9 mouse cellular contexts compared by ENCODE assay signal in genomic region chr9:64024976-64025375, GRCm38 (mm10). TPM values are rescaled to one million over a fixed set of nuclear protein-coding genes. Genes with fewer than 3 reads are reported as not detected.
DNase-seq lines count a peak whose midpoint lies in the region; ATAC-seq and TF ChIP-seq lines count a peak whose summit lies in the region.
"Had no signal": no experiment of that assay in that cellular context is flagged by ENCODE, and none has a peak within 500 bp of the region (broad histone marks: within the 10 kb centered on the region; RNA-seq: fewer than 3 reads in every experiment).

No protein-coding gene starts in this region.

- no peak for TF ChIP-seq POLR2A in brain, embryonic 14.5 days (IDR thresholded peaks at IDR 0.05; ENCODE audit: borderline replicate concordance, extremely low read depth, insufficient read depth, insufficient read length, poor library complexity, severe bottlenecking)

- H3K36me3 ChIP-seq in hindbrain, postnatal 0 days (ENCODE audit: insufficient read depth, low read length) = no peaks in the 10 kb centered on the region
- H3K36me3 ChIP-seq in hindbrain, embryonic 12.5 days = no peaks in the 10 kb centered on the region
- no peaks in the 10 kb centered on the region for H3K36me3 ChIP-seq in limb, embryonic 10.5 days

- peaks cover 9% of the 10 kb centered on the region; the same call in 1 of the 2 replicates for H3K4me1 ChIP-seq in hindbrain, postnatal 0 days (ENCODE audit: insufficient read depth, low read length)
- peaks cover 28% of the 10 kb centered on the region for H3K4me1 ChIP-seq in hindbrain, embryonic 12.5 days
- H3K4me1 ChIP-seq in limb, embryonic 10.5 days = peaks cover 51% of the 10 kb centered on the region

- TF ChIP-seq CTCF in hindbrain, postnatal 0 days (IDR thresholded peaks at IDR 0.05; ENCODE audit: low read depth) = peak; percentile 40; the same call in 1 of the 2 replicates
- peak; percentile 22; the same call in 1 of the 2 replicates for TF ChIP-seq CTCF in brain, embryonic 14.5 days (IDR thresholded peaks at IDR 0.05; ENCODE audit: borderline replicate concordance, extremely low read depth, insufficient read depth, insufficient read length)

- H3K9me3 ChIP-seq in hindbrain, postnatal 0 days (ENCODE audit: low read length) = no peaks in the 10 kb centered on the region
- no peaks in the 10 kb centered on the region for H3K9me3 ChIP-seq in hindbrain, embryonic 12.5 days (replicated peaks)
- H3K9me3 ChIP-seq in limb, embryonic 10.5 days (replicated peaks) = no peaks in the 10 kb centered on the region

- ATAC-seq in hindbrain, postnatal 0 days = no peak
- ATAC-seq in hindbrain, embryonic 12.5 days (ENCODE audit: low FRiP score) = no peak

- intact Hi-C loops in left cerebral cortex, postnatal 4 days (cut with DNase I) = loop anchor here (2.0 kb wide), 1 partner anchor 64 kb away; no protein-coding TSS in a partner anchor

- H3K9ac ChIP-seq in hindbrain, postnatal 0 days (replicated peaks; ENCODE audit: low read length) = no peak overlapping the region
- H3K9ac ChIP-seq in hindbrain, embryonic 12.5 days = no peak overlapping the region

- no peak for DNase-seq in hindbrain, postnatal 0 days (ENCODE audit: low spot score)
- DNase-seq in 416B (ENCODE audit: low read depth) = peak; percentile 25
- no peak for DNase-seq in brain, embryonic 14.5 days (ENCODE audit: low read depth)
- DNase-seq in limb, embryonic 10.5 days (ENCODE audit: low spot score) = no peak
- DNase-seq in left cerebral cortex, postnatal 4 days = no peak
- no peak for DNase-seq in spleen, adult 18-20 months
- DNase-seq in cerebellum, adult 9-11 months = no peak
- DNase-seq: right cerebral cortex, postnatal 25 days had no signal

- 45% methylated on average over 2 of the region's 2 CpGs for WGBS in hindbrain, postnatal 0 days
- 34% methylated on average over 2 of the region's 2 CpGs for WGBS in hindbrain, embryonic 12.5 days
- WGBS in limb, embryonic 10.5 days = 35% methylated on average over 2 of the region's 2 CpGs

- no peak overlapping the region for H3K27ac ChIP-seq in hindbrain, postnatal 0 days
- H3K27ac ChIP-seq in hindbrain, embryonic 12.5 days = no peak overlapping the region
- H3K27ac ChIP-seq in limb, embryonic 10.5 days = peak overlapping the region; percentile 50; the same call in 1 of the 2 replicates

- no peak overlapping the region for H3K4me3 ChIP-seq in hindbrain, postnatal 0 days (ENCODE audit: low read length)
- H3K4me3 ChIP-seq in hindbrain, embryonic 12.5 days = no peak overlapping the region
- no peak overlapping the region for H3K4me3 ChIP-seq in limb, embryonic 10.5 days

- H3K27me3 ChIP-seq in hindbrain, postnatal 0 days (ENCODE audit: insufficient read depth, low read length) = 0 out of 2 replicates have a peak, but pooled peaks cover 2% of the 10 kb centered on the region
- H3K27me3 ChIP-seq in hindbrain, embryonic 12.5 days = peaks cover 4% of the 10 kb centered on the region; the same call in 1 of the 2 replicates
- no peaks in the 10 kb centered on the region for H3K27me3 ChIP-seq in limb, embryonic 10.5 days (ENCODE audit: low read depth, poor library complexity, severe bottlenecking)

- no peak overlapping the region for H3K4me2 ChIP-seq in hindbrain, postnatal 0 days (ENCODE audit: low read depth, low read length)
- no peak overlapping the region for H3K4me2 ChIP-seq in hindbrain, embryonic 12.5 days (replicated peaks)

RNA-seq across cellular contexts. Expression of gene Smad6, which starts 3.1 kb away (rescaled TPM):
- 11.9 and 13.2 TPM in 2 replicates for total RNA-seq in hindbrain, postnatal 0 days (2014; rRNA removed)
- polyA plus RNA-seq in hindbrain, postnatal 0 days (2015; fragmentation: Nextera tagmentation; extraction: Ambion mirVana) = 1.3 and 1.7 TPM in 2 replicates
- polyA plus RNA-seq in hindbrain, embryonic 12.5 days (2016; fragmentation: Nextera tagmentation; extraction: Ambion mirVana) = 12.4 and 13.0 TPM in 2 replicates
- 4.9 and 6.1 TPM in 2 replicates for polyA plus RNA-seq in brain, embryonic 14.5 days (2012; rRNA removed)
- 10.9 and 11.4 TPM in 2 replicates for polyA plus RNA-seq in limb, embryonic 10.5 days (2016; fragmentation: Nextera tagmentation; extraction: Ambion mirVana)
- 1 to 10 TPM; 2.0 to 2.3 TPM for total RNA-seq in left cerebral cortex, postnatal 4 days (2021)
